Mouse (Mus musculus): ENCODE measurements at regions not wholly inside any gene's neighbourhood (a gene's known extent, or its start where the extent isn't known, plus 50 kb on each side); places are given as distances from the start of the nearest gene placed in this dataset.

- Histone ChIP-seq H3K9me3 (no peaks in the 10 kb centered on the region), H3K36me3 (no peaks in the 10 kb centered on the region), H3K9ac (no peak overlapping the region), H3K4me2 (replicated peaks) (no peak overlapping the region), H3K4me1 (replicated peaks) (no peaks in the 10 kb centered on the region), H3K27me3 (replicated peaks) (no peaks in the 10 kb centered on the region), H3K27ac (no peak overlapping the region), H3K4me3 (replicated peaks) (no peak overlapping the region)
- no peak for ATAC-seq
- WGBS = 85% methylated on average over 5 of the region's 5 CpGs
These were observed 101.4 kb downstream of the Rnd3 start for GRCm38 (mm10) chr2:51047520-51047919.

DNA sequence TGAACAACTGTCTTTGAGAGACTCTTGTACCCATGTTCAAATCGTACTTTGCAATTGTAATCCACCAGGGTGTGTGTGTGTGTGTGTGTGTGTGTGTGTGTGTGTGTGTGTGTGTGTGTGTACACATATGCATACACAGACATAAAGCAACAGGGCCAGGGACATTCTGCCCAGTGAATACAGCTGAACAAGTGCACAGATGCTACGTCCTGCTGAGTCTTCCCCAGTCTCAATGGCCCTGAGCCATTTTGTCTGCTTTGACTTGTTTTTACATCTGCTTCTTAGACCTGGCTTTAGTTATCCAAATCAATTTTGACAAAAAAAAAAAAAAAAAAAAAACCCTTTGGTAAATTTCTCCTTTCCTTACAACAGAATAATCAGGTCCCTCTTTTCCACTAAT, 103.3 kb downstream of the Rnd3 start:
- no peak for ATAC-seq
- Histone ChIP-seq H3K27ac (no peak overlapping the region), H3K36me3 (no peaks in the 10 kb centered on the region), H3K4me2 (replicated peaks) (no peak overlapping the region), H3K4me1 (replicated peaks) (no peaks in the 10 kb centered on the region), H3K9me3 (no peaks in the 10 kb centered on the region), H3K9ac (no peak overlapping the region), H3K4me3 (replicated peaks) (no peak overlapping the region), H3K27me3 (replicated peaks) (no peaks in the 10 kb centered on the region)
- 88% methylated on average over 2 of the region's 2 CpGs for WGBS

GRCm38 (mm10) chr2:51041101-51041500, 107.8 kb downstream of the Rnd3 start:
- H3K4me1 ChIP-seq (replicated peaks) = 0 out of 2 replicates have a peak, but pooled peaks cover 3% of the 10 kb centered on the region

DNA sequence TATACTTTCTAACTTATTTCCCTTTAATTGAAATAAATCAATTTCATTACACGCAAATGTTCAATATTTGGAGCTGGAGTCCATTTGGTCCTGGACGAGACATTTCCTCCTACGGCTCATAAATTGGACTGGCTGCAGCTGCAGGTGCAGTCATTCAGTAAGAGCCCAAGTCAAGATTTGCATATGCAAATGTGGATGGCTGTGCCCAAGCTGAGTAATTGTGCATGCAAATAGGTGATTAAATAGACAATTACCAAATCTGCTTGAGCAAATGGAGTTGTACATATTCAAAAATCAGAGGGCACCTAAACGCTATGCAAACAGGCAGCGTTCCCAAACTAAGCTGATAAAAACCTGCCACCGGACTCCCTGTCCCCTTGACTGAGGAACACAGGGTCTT, 110.2 kb downstream of the Rnd3 start:
- no peak overlapping the region for H3K9ac ChIP-seq
- 66% methylated on average over 6 of the region's 6 CpGs for WGBS
- H3K4me3 ChIP-seq (replicated peaks) = no peak overlapping the region
- no peaks in the 10 kb centered on the region for H3K9me3 ChIP-seq
- H3K27ac ChIP-seq = no peak overlapping the region
- H3K36me3 ChIP-seq = no peaks in the 10 kb centered on the region
- no peak overlapping the region for H3K4me2 ChIP-seq (replicated peaks)
- no peaks in the 10 kb centered on the region for H3K27me3 ChIP-seq (replicated peaks)
- ATAC-seq = no peak
- H3K4me1 ChIP-seq (replicated peaks) = 0 out of 2 replicates have a peak, but pooled peaks cover 3% of the 10 kb centered on the region

More at GRCm38 (mm10) chr2:51041101-51041500, 107.8 kb downstream of the Rnd3 start:
- Histone ChIP-seq H3K4me2 (replicated peaks) (no peak overlapping the region), H3K36me3 (no peaks in the 10 kb centered on the region), H3K27ac (no peak overlapping the region), H3K27me3 (replicated peaks) (no peaks in the 10 kb centered on the region), H3K4me3 (replicated peaks) (no peak overlapping the region), H3K9me3 (no peaks in the 10 kb centered on the region), H3K9ac (no peak overlapping the region)
- WGBS = 60% methylated on average over 7 of the region's 7 CpGs
- ATAC-seq = no peak

DNA sequence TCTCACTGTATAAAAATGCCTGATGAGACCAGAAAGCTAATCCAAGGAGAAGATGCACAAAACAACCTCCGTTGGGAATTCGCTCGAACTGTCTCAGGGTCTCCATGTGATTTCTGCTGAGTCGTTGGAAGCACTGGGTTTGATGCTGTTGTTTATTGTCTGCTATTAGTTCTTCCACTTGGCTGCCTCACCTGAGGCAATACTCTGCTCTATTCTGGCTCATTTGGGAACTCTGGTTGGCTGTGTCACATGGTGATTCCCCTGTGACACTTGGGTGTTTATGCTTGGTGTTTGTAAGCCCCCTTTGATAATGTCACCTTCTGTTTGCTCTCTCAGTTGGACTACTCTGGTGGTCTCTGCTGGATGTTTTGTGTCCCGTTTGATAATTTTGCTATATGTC, 111.9 kb downstream of the Rnd3 start:
- 75% methylated on average over 5 of the region's 5 CpGs for WGBS

GRCm38 (mm10) chr2:51036190-51036755, 112.6 kb downstream of the Rnd3 start:
- no peaks in the 10 kb centered on the region for H3K36me3 ChIP-seq
- 77% methylated on average over 8 of the region's 8 CpGs for WGBS
- H3K4me3 ChIP-seq (replicated peaks) = no peak overlapping the region
- no peaks in the 10 kb centered on the region for H3K9me3 ChIP-seq
- H3K27ac ChIP-seq = no peak overlapping the region
- no peak for ATAC-seq
- H3K4me1 ChIP-seq (replicated peaks) = 0 out of 2 replicates have a peak, but pooled peaks cover 3% of the 10 kb centered on the region
- H3K27me3 ChIP-seq (replicated peaks) = no peaks in the 10 kb centered on the region
- no peak overlapping the region for H3K9ac ChIP-seq
- no peak overlapping the region for H3K4me2 ChIP-seq (replicated peaks)

More for the DNA sequence above, 111.9 kb downstream of the Rnd3 start:
- Histone ChIP-seq H3K27me3 (replicated peaks) (no peaks in the 10 kb centered on the region), H3K9me3 (no peaks in the 10 kb centered on the region), H3K36me3 (no peaks in the 10 kb centered on the region), H3K27ac (no peak overlapping the region), H3K4me1 (replicated peaks) (0 out of 2 replicates have a peak, but pooled peaks cover 3% of the 10 kb centered on the region), H3K4me2 (replicated peaks) (no peak overlapping the region), H3K9ac (no peak overlapping the region), H3K4me3 (replicated peaks) (no peak overlapping the region)
- ATAC-seq = no peak

DNA sequence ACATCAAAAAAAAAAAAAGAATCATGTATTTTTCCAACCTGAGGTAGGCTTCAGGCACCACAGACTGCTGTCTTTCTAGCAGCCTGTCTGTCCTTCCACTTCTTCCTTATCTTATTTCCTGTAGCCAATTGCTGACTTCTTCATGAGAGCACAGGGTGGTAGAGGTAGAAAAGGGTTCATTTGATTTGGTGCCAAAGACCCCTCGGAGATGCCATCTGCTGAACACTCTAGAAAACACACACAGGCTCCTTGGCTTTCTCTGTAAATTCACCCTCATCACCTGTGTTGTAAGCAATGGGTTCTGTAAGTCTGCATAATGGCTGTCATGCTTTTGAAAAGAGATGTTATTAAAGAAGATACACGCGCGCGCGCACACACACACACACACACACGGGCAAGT, 115.0 kb downstream of the Rnd3 start:
- H3K4me3 ChIP-seq (replicated peaks) = no peak overlapping the region
- no peak overlapping the region for H3K9ac ChIP-seq
- H3K4me1 ChIP-seq (replicated peaks) = no peaks in the 10 kb centered on the region
- WGBS = 93% methylated on average over 7 of the region's 7 CpGs
- no peak for ATAC-seq
- H3K36me3 ChIP-seq = no peaks in the 10 kb centered on the region
- no peak overlapping the region for H3K4me2 ChIP-seq (replicated peaks)
- H3K9me3 ChIP-seq = no peaks in the 10 kb centered on the region
- H3K27me3 ChIP-seq (replicated peaks) = no peaks in the 10 kb centered on the region
- H3K27ac ChIP-seq = no peak overlapping the region

- no peak overlapping the region for H3K9ac ChIP-seq
- 70% methylated on average over 2 of the region's 2 CpGs for WGBS
- H3K4me1 ChIP-seq (replicated peaks) = no peaks in the 10 kb centered on the region
- H3K36me3 ChIP-seq = no peaks in the 10 kb centered on the region
- no peak overlapping the region for H3K4me2 ChIP-seq (replicated peaks)
- H3K9me3 ChIP-seq = no peaks in the 10 kb centered on the region
- ATAC-seq = no peak
- H3K27me3 ChIP-seq (replicated peaks) = no peaks in the 10 kb centered on the region
- no peak overlapping the region for H3K27ac ChIP-seq
- H3K4me3 ChIP-seq (replicated peaks) = no peak overlapping the region
These were observed 126.4 kb downstream of the Rnd3 start for GRCm38 (mm10) chr2:51022479-51022878.

- H3K36me3 ChIP-seq = no peaks in the 10 kb centered on the region
- no peaks in the 10 kb centered on the region for H3K9me3 ChIP-seq
- no peaks in the 10 kb centered on the region for H3K27me3 ChIP-seq (replicated peaks)
- H3K9ac ChIP-seq = no peak overlapping the region
- no peak overlapping the region for H3K4me3 ChIP-seq (replicated peaks)
- no peak overlapping the region for H3K4me2 ChIP-seq (replicated peaks)
- 0 out of 2 replicates have a peak, but pooled peaks cover 5% of the 10 kb centered on the region for H3K4me1 ChIP-seq (replicated peaks)
- 46% methylated on average over 5 of the region's 5 CpGs for WGBS
- H3K27ac ChIP-seq = no peak overlapping the region
- no peak for ATAC-seq
These were observed 132.8 kb downstream of the Rnd3 start for GRCm38 (mm10) chr2:51016129-51016402.

GRCm38 (mm10) chr2:51015360-51016128, 133.4 kb downstream of the Rnd3 start:
- 0 out of 2 replicates have a peak, but pooled peaks cover 5% of the 10 kb centered on the region for H3K4me1 ChIP-seq (replicated peaks)
- H3K4me3 ChIP-seq (replicated peaks) = no peak overlapping the region
- no peak for ATAC-seq
- no peak overlapping the region for H3K9ac ChIP-seq
- WGBS = 44% methylated on average over 7 of the region's 7 CpGs
- H3K4me2 ChIP-seq (replicated peaks) = no peak overlapping the region
- H3K27me3 ChIP-seq (replicated peaks) = no peaks in the 10 kb centered on the region
- H3K27ac ChIP-seq = no peak overlapping the region
- H3K9me3 ChIP-seq = no peaks in the 10 kb centered on the region
- H3K36me3 ChIP-seq = no peaks in the 10 kb centered on the region

DNA sequence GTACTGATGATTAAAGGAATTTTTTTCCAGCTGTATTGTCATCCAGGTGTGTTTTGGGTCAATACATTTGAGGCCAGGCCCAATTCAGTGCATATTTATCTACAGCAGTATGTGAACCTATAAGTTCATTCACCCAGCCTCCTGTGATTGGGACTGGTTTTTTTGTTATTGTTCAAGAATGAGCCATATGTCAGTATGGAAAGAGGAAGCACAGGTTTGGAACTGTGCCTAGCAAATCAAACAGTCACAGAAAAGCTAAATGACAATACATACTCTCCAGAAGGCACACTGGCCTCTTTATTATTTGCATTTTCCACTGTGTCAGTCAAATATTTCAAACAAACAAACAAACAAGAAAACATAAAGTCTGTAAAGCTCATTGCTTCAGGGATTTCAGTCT, 134.7 kb downstream of the Rnd3 start:
- Histone ChIP-seq H3K27me3 (replicated peaks) (no peaks in the 10 kb centered on the region), H3K9me3 (no peaks in the 10 kb centered on the region), H3K4me2 (replicated peaks) (no peak overlapping the region), H3K36me3 (no peaks in the 10 kb centered on the region), H3K4me3 (replicated peaks) (no peak overlapping the region), H3K27ac (no peak overlapping the region), H3K4me1 (replicated peaks) (0 out of 2 replicates have a peak, but pooled peaks cover 5% of the 10 kb centered on the region), H3K9ac (no peak overlapping the region)
- ATAC-seq = no peak

GRCm38 (mm10) chr2:51013090-51013489, 135.8 kb downstream of the Rnd3 start:
- Histone ChIP-seq H3K9me3 (no peaks in the 10 kb centered on the region), H3K4me3 (replicated peaks) (no peak overlapping the region), H3K27ac (no peak overlapping the region), H3K36me3 (no peaks in the 10 kb centered on the region), H3K4me1 (replicated peaks) (0 out of 2 replicates have a peak, but pooled peaks cover 5% of the 10 kb centered on the region), H3K4me2 (replicated peaks) (no peak overlapping the region), H3K27me3 (replicated peaks) (no peaks in the 10 kb centered on the region), H3K9ac (no peak overlapping the region)
- ATAC-seq = no peak
- WGBS = 57% methylated on average over 2 of the region's 2 CpGs

GRCm38 (mm10) chr2:51008251-51008533, 140.7 kb downstream of the Rnd3 start:
- Histone ChIP-seq H3K36me3 (no peaks in the 10 kb centered on the region), H3K9me3 (no peaks in the 10 kb centered on the region), H3K4me1 (replicated peaks) (no peaks in the 10 kb centered on the region), H3K9ac (no peak overlapping the region), H3K27me3 (replicated peaks) (no peaks in the 10 kb centered on the region), H3K4me2 (replicated peaks) (no peak overlapping the region), H3K4me3 (replicated peaks) (no peak overlapping the region), H3K27ac (no peak overlapping the region)
- peak; percentile 81 for ATAC-seq
- 62% methylated on average over 2 of the region's 2 CpGs for WGBS
